Mouse (Mus musculus) liver (tissue): ENCODE measurements around the gene Cd44.

Experiments used
- DNase-seq: peaks from one replicate; pipeline ENCODE4 v3.0.0-alpha.2; 2020; ENCODE audit warnings: mixed read lengths

Gene Cd44

DNA sequence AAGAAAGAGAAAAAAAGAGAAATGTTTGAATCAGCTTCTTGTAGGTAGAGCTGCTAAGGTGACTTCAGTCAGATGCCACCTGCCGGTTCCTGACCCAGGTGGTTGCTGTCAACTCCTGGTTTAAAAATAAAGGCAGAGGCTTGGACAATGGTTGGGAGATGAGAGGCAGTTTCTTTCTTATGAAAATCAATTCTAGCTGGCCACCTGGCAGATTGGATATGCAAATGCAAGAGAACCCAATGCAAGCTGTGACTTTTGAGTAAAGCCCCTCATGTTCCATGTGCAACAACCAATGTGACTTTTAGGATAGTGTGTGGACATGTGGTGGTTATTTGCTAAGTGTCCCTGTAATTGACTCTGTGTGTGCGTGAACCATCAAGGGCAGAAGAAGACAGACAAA is 33.0 kb downstream of the Cd44 start:
- DNase-seq, result no peak

- peak; percentile 54 for DNase-seq
Observed at GRCm38 (mm10) chr2:102867396-102868088, 33.9 kb downstream of the Cd44 start.

DNA sequence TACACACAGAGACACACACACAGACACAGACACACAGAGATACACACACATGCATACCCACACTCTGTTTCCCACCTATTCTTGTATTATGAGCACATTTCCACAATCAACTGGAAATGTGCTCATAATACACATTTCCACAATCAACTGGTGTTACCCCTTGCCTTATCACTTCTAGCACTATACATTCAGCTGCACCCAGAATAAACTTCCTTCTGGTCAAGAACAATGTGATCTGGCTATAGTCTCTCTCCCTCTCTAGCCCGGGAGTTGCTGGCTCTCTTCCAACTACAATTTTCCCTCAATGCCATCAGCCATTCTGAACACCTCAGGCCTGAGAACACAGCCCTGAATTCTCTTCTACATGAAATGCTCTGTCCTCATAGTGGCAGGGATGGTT is 34.9 kb downstream of the Cd44 start:
- DNase-seq, result no peak

GRCm38 (mm10) chr2:102865354-102865752 is 36.1 kb downstream of the Cd44 start:
- DNase-seq, result no peak

- DNase-seq, result no peak
Observed at GRCm38 (mm10) chr2:102864695-102865353, 36.6 kb downstream of the Cd44 start.

GRCm38 (mm10) chr2:102864036-102864435 is 37.4 kb downstream of the Cd44 start:
- no peak for DNase-seq

GRCm38 (mm10) chr2:102863583-102863982 is 37.9 kb downstream of the Cd44 start:
- DNase-seq, result no peak

- no peak for DNase-seq
Observed at GRCm38 (mm10) chr2:102862706-102863105, 38.8 kb downstream of the Cd44 start.

- no peak for DNase-seq
Observed at GRCm38 (mm10) chr2:102858271-102858670, 43.2 kb downstream of the Cd44 start.

DNA sequence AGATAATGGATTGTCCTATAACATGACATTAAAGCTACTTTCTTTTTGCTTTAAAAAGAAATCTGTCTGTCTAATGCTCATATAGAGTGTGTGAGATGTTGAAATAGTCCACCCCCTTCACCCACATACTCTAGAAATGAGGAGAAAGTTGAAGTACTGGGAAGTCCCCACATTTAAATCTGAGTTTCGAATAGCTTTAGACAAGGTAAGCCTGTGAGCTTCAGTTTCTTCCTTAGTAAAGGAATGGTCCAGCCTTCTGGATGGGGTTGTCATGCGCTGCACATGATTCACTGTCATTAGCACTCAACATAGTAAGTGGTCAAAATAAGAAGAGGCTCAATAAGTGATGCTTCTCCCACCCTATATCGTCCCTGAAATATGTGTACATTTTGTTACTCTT is 48.2 kb downstream of the Cd44 start:
- DNase-seq, result no peak

DNA sequence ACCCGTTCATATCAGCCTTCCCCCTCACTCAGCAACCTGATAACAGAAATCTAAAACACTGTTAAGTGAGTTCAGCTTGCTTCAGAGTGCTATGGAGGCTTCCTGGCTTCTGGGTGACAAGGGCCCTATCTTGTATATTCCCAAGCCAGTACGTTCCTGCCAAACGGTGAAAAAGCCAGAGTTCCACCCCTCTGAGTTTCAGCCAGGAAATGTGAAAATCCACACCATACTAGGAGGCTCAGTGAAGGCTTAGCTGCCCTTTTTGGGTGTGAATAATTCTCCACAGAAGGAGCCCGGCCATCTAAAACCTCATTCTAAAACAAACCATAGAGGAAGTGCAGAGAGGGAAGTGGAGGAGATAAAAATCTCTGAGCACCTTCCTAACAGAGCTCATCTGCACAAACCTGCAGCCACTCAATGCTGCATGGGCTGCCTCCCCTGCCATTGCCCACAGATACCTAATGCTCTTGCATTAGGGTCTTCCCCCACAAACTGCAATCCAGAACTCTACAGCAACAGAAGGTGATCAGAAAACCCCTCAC is 49.5 kb downstream of the Cd44 start:
- DNase-seq, result no peak

DNA sequence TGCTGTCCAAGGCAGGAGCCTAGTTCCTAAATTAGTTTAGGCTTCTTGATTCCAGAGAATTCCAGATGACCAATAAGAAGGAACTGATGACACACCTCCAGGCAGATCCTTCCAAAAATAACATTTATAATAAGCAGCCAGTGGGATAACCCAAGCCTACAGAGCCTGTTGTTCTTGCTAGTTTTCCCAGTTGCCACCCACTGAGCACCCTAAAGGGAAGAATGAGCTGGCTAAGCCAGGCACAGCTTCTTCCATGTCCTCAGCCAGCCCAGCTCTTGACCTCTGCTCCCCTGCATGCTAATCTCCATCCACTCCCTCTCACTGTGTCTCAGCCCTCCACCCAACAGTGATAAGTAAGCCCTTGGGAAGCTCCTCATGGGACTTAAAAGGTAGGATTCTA is 51.4 kb downstream of the Cd44 start:
- DNase-seq, result no peak

- no peak for DNase-seq
Observed at GRCm38 (mm10) chr2:102848811-102849433, 52.5 kb downstream of the Cd44 start.

GRCm38 (mm10) chr2:102841231-102841630 is 60.2 kb downstream of the Cd44 start:
- DNase-seq, result no peak

DNA sequence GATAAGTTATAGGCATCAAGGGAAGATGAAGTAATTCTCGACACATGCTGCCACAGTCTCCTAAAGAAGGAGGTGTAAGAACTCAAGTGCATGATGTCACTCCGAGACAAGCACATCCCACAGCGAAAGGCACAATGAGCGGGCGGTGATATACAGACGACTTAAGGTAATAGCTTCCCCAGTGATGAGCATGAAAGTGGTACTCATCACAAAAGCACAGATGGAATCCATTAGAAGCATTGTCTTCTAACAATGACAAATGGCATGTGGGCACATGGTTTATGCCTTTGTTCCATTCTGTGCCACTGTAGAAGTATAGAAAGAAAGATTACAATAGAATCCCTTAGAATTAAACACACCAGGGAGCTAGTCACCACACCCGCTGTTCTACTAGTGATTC is 63.3 kb downstream of the Cd44 start:
- no peak for DNase-seq

GRCm38 (mm10) chr2:102831547-102831946 is 69.9 kb downstream of the Cd44 start:
- DNase-seq, result no peak

- no peak for DNase-seq
Observed at GRCm38 (mm10) chr2:102829201-102829600, 72.3 kb downstream of the Cd44 start.

- DNase-seq, result no peak
Observed at GRCm38 (mm10) chr2:102828381-102828780, 73.1 kb downstream of the Cd44 start.

DNA sequence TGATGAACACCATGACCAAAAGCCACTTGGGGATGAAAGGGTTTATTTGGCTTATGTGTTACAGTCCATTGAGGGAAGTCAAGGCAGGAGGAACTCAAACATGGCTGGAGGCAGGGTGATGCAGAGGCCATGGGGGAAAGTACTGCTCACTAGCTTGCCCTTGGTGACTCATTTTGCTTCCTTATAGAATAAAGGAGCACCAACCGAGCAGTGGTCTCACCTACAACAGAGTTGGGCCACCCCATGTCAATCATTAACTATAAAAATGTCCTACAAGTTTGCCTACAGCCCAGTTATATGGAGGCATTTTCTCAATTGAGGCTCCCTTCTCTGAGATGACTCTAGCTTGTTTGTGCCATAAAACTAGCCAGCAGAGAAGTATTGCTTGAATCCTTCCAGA is 73.6 kb downstream of the Cd44 start:
- DNase-seq, result no peak

- DNase-seq, result no peak
Observed at GRCm38 (mm10) chr2:102825961-102826633, 75.4 kb downstream of the Cd44 start.

- DNase-seq, result no peak
Observed at GRCm38 (mm10) chr2:102822036-102822435, 79.4 kb downstream of the Cd44 start.

- DNase-seq, result no peak
Observed at GRCm38 (mm10) chr2:102820790-102821189, 80.7 kb downstream of the Cd44 start.

DNA sequence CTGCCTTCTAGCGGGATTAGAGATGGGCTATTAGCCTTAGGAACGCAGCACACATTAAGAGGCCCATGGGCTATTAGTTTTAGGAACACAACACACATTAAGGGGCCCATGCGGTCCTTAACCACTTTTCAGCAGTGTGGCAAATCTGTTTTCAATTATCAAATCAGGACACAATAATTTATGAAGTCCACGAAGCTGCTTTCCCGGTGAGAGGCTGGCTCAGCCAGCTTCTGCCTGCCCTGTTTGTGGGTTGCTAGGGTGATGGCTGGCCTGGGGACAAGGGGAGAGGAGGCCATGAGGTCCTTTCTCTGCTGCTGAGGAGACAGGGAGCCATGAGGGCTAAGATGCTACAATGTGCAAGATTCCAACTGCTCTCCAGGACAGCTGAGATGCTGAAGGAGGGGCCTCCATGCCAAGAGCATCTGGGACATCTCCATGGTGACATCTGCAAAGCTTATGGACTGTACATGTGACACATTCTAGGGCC is 81.2 kb downstream of the Cd44 start:
- DNase-seq, result no peak
